Mouse (Mus musculus) limb, embryonic 14.5 days (tissue): Measurements from ENCODE around the gene Hddc2. TPM values are rescaled to one million over a fixed set of nuclear protein-coding genes. Genes with fewer than 3 reads are reported as not detected.

Experiments used
- ATAC-seq: fragments of 200-750 bp; cut with Nextera tagmentation; 2 replicates; pipeline ENCODE4 v1.8.0; 2017; ENCODE audit warnings: low read depth, moderate number of reproducible peaks, moderate TSS enrichment; ENCODE audit not compliant: low FRiP score
- DNase-seq: peaks from one replicate; pipeline ENCODE4 v3.0.0-alpha.2; 2015; ENCODE audit warnings: low spot score
- H3K27ac ChIP-seq: fragments of 300-500 bp; sonication (generic); replicated peaks from 2 replicates; pipeline ENCODE4 v1.5.1; 2014; ENCODE audit warnings: low read depth, mild to moderate bottlenecking, low read length, moderate library complexity, mixed read lengths
- H3K27me3 ChIP-seq: fragments of 300-500 bp; sonication (generic); 2 replicates; pipeline ENCODE4 v1.6.1; 2014; ENCODE audit warnings: low read length, mixed read lengths; ENCODE audit not compliant: control insufficient read depth, insufficient read depth
- H3K36me3 ChIP-seq: fragments of 300-500 bp; sonication (generic); 2 replicates; pipeline ENCODE4 v1.6.1; 2014; ENCODE audit warnings: mild to moderate bottlenecking, low read length, moderate library complexity, mixed read lengths; ENCODE audit not compliant: control insufficient read depth, insufficient read depth
- H3K4me1 ChIP-seq: fragments of 300-500 bp; sonication (generic); 2 replicates; pipeline ENCODE4 v1.6.1; 2014; ENCODE audit warnings: antibody characterized with exemption, low read length, mixed read lengths; ENCODE audit not compliant: control insufficient read depth, insufficient read depth
- H3K4me2 ChIP-seq: fragments of 300-500 bp; sonication (generic); replicated peaks from 2 replicates; pipeline ENCODE4 v1.6.1; 2014; ENCODE audit warnings: low read depth, mild to moderate bottlenecking, low read length, moderate library complexity; ENCODE audit not compliant: severe bottlenecking
- H3K4me3 ChIP-seq: fragments of 300-500 bp; sonication (generic); replicated peaks from 2 replicates; pipeline ENCODE4 v1.5.1; 2014; ENCODE audit warnings: low read length
- H3K9ac ChIP-seq: fragments of 300-500 bp; sonication (generic); 2 replicates; pipeline ENCODE4 v1.6.1; 2014; ENCODE audit warnings: mild to moderate bottlenecking, low read depth, low read length, moderate library complexity; ENCODE audit not compliant: severe bottlenecking
- H3K9me3 ChIP-seq: fragments of 300-500 bp; sonication (generic); 2 replicates; pipeline ENCODE4 v1.6.1; 2016; ENCODE audit warnings: low read length; ENCODE audit not compliant: control insufficient read depth
- POLR2A ChIP-seq: fragments of 200-500 bp; IDR thresholded peaks from 2 replicates; pipeline ENCODE4 v1.8.0; 2012; ENCODE audit warnings: inconsistent platforms, mild to moderate bottlenecking, moderate library complexity, borderline replicate concordance; ENCODE audit not compliant: insufficient read depth, insufficient read length; ENCODE audit errors: extremely low read depth
- WGBS: fragments of 180-500 bp; shearing (Covaris S2); extraction: QIAGEN DNeasy Blood & Tissue Kit; methylation state at CpG from one replicate; pipeline ENCODE4 v1.1.7; 2014; 5-methylcytosine and 5-hydroxymethylcytosine counted together
- polyA plus RNA-seq, 2 experiments: library from polyadenylated mRNA; depleted of rRNA in 1 of 2; stranded (reverse) in 1 of 2; unstranded in 1 of 2; fragments of >200 nt; fragmentation: Nextera tagmentation in 1 of 2; extraction: Ambion mirVana in 1 of 2; gene quantifications; 2 replicates each; pipeline versions ENCODE4 v1.2.1 to v1.2.3; 2012 to 2014

Gene Hddc2
- polyA plus RNA-seq (2012; rRNA removed) (27.2 and 34.4 TPM in 2 replicates), polyA plus RNA-seq (2014; fragmentation: Nextera tagmentation; extraction: Ambion mirVana) (69.0 and 76.9 TPM in 2 replicates)

DNA sequence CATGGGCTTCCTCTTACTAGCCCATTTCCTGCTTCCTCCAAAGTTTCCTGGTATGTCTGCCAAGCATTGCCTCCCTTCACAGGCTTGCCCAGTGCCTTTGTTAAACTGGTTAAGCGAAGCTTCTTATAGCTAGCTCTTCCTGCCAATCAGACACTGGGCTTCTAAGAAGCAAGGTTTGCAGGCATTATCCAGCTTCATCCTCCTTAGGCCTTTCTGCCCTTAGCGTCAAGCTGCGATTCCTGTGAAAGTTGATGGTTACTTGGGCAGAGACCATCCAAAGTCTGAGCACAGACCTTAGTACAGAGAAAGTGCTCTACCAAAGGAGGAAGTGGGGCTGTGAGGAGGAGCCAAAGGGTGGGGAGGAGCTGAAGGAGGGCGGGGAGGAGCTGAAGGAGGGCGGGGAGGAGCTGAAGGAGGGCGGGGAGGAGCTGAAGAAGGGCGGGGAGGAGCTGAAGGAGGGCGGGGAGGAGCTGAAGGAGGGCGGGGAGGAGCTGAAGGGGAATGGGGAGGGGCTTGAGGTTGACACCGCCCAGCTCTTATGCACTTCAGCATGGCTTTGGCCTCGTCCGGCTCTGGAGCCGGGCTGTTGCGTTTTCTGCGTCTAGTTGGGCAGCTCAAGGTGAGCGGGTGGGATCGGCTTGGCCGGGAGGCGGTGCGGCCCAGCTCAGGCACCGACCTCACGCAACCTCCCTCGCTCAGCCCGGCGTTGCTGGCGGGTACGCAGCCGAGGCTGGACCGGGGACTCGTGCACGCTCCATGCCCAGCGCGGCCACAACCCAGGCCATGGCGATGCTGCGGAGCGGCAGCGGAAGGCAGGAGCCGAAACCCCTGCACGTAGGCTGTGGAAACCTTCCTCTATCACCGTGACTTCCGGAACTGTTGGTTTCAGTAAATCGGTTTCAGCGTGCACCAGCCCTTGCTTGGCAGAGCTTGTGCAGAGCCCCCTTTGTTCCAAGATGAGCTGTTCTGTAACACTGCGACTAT, at the start of gene Hddc2:
Hddc2 (plus strand) TSS at position 519 of the 984 bp plus-strand sequence.
- peak; percentile 89 for DNase-seq
- H3K36me3 ChIP-seq: peaks cover 11% of the 10 kb centered on the region
- TF ChIP-seq POLR2A: peak; percentile 80; the same call in 1 of the 2 replicates
- peak within 1 kb of the TSS; percentile 88 for H3K9ac ChIP-seq
- peak within 1 kb of the TSS; percentile 94 for H3K27ac ChIP-seq
- H3K4me2 ChIP-seq: peak within 1 kb of the TSS; percentile 51
- no peaks in the 10 kb centered on the region for H3K27me3 ChIP-seq
- 0 out of 2 replicates have a peak, but pooled peaks cover 4% of the 10 kb centered on the region for H3K4me1 ChIP-seq
- H3K9me3 ChIP-seq: no peaks in the 10 kb centered on the region
- H3K4me3 ChIP-seq: peak within 1 kb of the TSS; percentile 67
- peak; percentile 96 for ATAC-seq
- 3% methylated on average over 42 of the region's 44 CpGs for WGBS

DNA sequence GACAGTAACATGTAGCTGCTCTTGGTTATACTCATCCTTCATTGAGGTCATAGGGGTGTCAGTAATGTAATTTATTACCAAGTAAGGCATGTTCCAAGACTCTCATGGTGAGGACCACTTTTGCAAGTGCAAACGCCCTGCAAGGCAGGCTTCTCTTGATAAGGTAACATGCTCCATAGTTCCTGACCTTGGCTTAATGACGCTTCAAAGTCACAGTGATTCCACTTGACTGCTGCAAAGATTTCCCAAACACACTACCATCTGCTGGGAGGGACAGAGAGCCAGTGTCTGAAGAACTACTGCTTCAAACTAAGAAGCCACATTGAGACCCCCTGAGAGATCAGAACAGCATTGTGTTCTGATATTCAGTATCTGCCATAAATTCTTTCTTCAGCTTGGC, 40.4 kb upstream of the Hddc2 start:
- no peak overlapping the region for H3K9ac ChIP-seq
- no peak overlapping the region for H3K27ac ChIP-seq
- WGBS: 61% methylated on average over 2 of the region's 2 CpGs
- no peak overlapping the region for H3K4me3 ChIP-seq
- no peak overlapping the region for H3K4me2 ChIP-seq
- H3K4me1 ChIP-seq: no peaks in the 10 kb centered on the region
- no peaks in the 10 kb centered on the region for H3K9me3 ChIP-seq
- DNase-seq (no peak), ATAC-seq (no peak)
- TF ChIP-seq POLR2A: no peak
- H3K36me3 ChIP-seq: no peaks in the 10 kb centered on the region
- H3K27me3 ChIP-seq: no peaks in the 10 kb centered on the region

GRCm38 (mm10) chr10:31273171-31273570, 40.0 kb upstream of the Hddc2 start:
- H3K4me3 ChIP-seq: no peak overlapping the region
- no peaks in the 10 kb centered on the region for H3K9me3 ChIP-seq
- no peaks in the 10 kb centered on the region for H3K27me3 ChIP-seq
- ATAC-seq (no peak), DNase-seq (peak; percentile 45)
- H3K4me2 ChIP-seq: no peak overlapping the region
- H3K27ac ChIP-seq: no peak overlapping the region
- H3K9ac ChIP-seq: no peak overlapping the region
- no peaks in the 10 kb centered on the region for H3K4me1 ChIP-seq
- no peaks in the 10 kb centered on the region for H3K36me3 ChIP-seq
- no peak for TF ChIP-seq POLR2A
- WGBS: 50% methylated on average over 1 of the region's 1 CpGs

- no peak for TF ChIP-seq POLR2A
- Histone ChIP-seq H3K9me3 (no peaks in the 10 kb centered on the region), H3K27ac (no peak overlapping the region), H3K36me3 (no peaks in the 10 kb centered on the region), H3K27me3 (no peaks in the 10 kb centered on the region), H3K4me2 (no peak overlapping the region), H3K4me3 (no peak overlapping the region), H3K9ac (no peak overlapping the region), H3K4me1 (no peaks in the 10 kb centered on the region)
- DNase-seq (no peak), ATAC-seq (no peak)
Measured at GRCm38 (mm10) chr10:31287787-31288186, 25.4 kb upstream of the Hddc2 start.

GRCm38 (mm10) chr10:31288697-31289390, 24.3 kb upstream of the Hddc2 start:
- no peak overlapping the region for H3K9ac ChIP-seq
- 88% methylated on average over 4 of the region's 4 CpGs for WGBS
- no peaks in the 10 kb centered on the region for H3K9me3 ChIP-seq
- DNase-seq (no peak), ATAC-seq (no peak)
- H3K27me3 ChIP-seq: no peaks in the 10 kb centered on the region
- no peak for TF ChIP-seq POLR2A
- H3K4me2 ChIP-seq: no peak overlapping the region
- H3K36me3 ChIP-seq: no peaks in the 10 kb centered on the region
- H3K4me1 ChIP-seq: no peaks in the 10 kb centered on the region
- no peak overlapping the region for H3K4me3 ChIP-seq
- no peak overlapping the region for H3K27ac ChIP-seq
